Mouse (Mus musculus): Measurements from ENCODE around the gene Vps13d.

The Vps13d gene

GRCm38 (mm10) chr4:145194559-145195162 is at the start of gene Vps13d:
Gene Vps13d (minus strand): TSS chr4:145195005.
- peak; percentile 89 to 95 for DNase-seq (ENCODE audit: low spot score in 2 of 2)

GRCm38 (mm10) chr4:145242719-145243350 is 48.0 kb upstream of the Vps13d start:
- DNase-seq (ENCODE audit: low spot score in 2 of 2): no peak

GRCm38 (mm10) chr4:145240723-145241231 is 46.0 kb upstream of the Vps13d start:
- DNase-seq (ENCODE audit: low spot score in 2 of 2): no peak

GRCm38 (mm10) chr4:145239049-145239830 is 44.4 kb upstream of the Vps13d start:
- DNase-seq (ENCODE audit: low spot score in 2 of 2): peak; percentile 42 to 69

GRCm38 (mm10) chr4:145236027-145236426 is 41.2 kb upstream of the Vps13d start:
- DNase-seq (ENCODE audit: low spot score in 2 of 2): no peak

- no peak for DNase-seq (ENCODE audit: low spot score in 2 of 2)
Observed at GRCm38 (mm10) chr4:145233487-145234228, 38.9 kb upstream of the Vps13d start.

- no peak for DNase-seq (ENCODE audit: low spot score in 2 of 2)
Observed at GRCm38 (mm10) chr4:145231732-145232131, 36.9 kb upstream of the Vps13d start.

- DNase-seq (ENCODE audit: low spot score in 2 of 2): no peak
Observed at GRCm38 (mm10) chr4:145230647-145231046, 35.8 kb upstream of the Vps13d start.

GRCm38 (mm10) chr4:145229524-145230163 is 34.8 kb upstream of the Vps13d start:
- no peak for DNase-seq (ENCODE audit: low spot score in 2 of 2)

GRCm38 (mm10) chr4:145229051-145229450 is 34.2 kb upstream of the Vps13d start:
- no peak for DNase-seq (ENCODE audit: low spot score in 2 of 2)

- no peak for DNase-seq (ENCODE audit: low spot score in 2 of 2)
Observed at GRCm38 (mm10) chr4:145224613-145225012, 29.8 kb upstream of the Vps13d start.

- no peak for DNase-seq (ENCODE audit: low spot score in 2 of 2)
Observed at GRCm38 (mm10) chr4:145222064-145222463, 27.3 kb upstream of the Vps13d start.

GRCm38 (mm10) chr4:145221379-145221778 is 26.6 kb upstream of the Vps13d start:
- no peak for DNase-seq (ENCODE audit: low spot score in 2 of 2)

GRCm38 (mm10) chr4:145220001-145220400 is 25.2 kb upstream of the Vps13d start:
- no peak for DNase-seq (ENCODE audit: low spot score in 2 of 2)

- DNase-seq (ENCODE audit: low spot score in 2 of 2): no peak
Observed at GRCm38 (mm10) chr4:145219240-145219985, 24.6 kb upstream of the Vps13d start.

GRCm38 (mm10) chr4:145217837-145218236 is 23.0 kb upstream of the Vps13d start:
- no peak for DNase-seq (ENCODE audit: low spot score in 2 of 2)

GRCm38 (mm10) chr4:145217046-145217445 is 22.2 kb upstream of the Vps13d start:
- no peak for DNase-seq (ENCODE audit: low spot score in 2 of 2)

GRCm38 (mm10) chr4:145215396-145215795 is 20.6 kb upstream of the Vps13d start:
- no peak for DNase-seq (ENCODE audit: low spot score in 2 of 2)

- DNase-seq (ENCODE audit: low spot score in 2 of 2): no peak
Observed at GRCm38 (mm10) chr4:145214786-145215174, 20.0 kb upstream of the Vps13d start.

- peak; percentile 94 to 96 for DNase-seq (ENCODE audit: low spot score in 2 of 2)
Observed at GRCm38 (mm10) chr4:145213999-145214785, 19.4 kb upstream of the Vps13d start.
